ENCODE assay signal across 8 mouse cellular contexts in genomic region chr6:47919646-47920446, GRCm38 (mm10). TPM values are rescaled to one million over a fixed set of nuclear protein-coding genes. Genes with fewer than 3 reads are reported as not detected.
A peak's percentile ranks its signal among the peaks of the same experiment; 100 is the strongest.
DNase-seq lines count a peak whose midpoint lies in the region; ATAC-seq and TF ChIP-seq lines count a peak whose summit lies in the region.

No protein-coding gene starts in this region.

- TF ChIP-seq EP300 in heart, adult 2 months (IDR thresholded peaks at IDR 0.05; ENCODE audit: insufficient read depth, low read depth, low read length): no peak
- TF ChIP-seq EP300 in heart, postnatal 0 days (IDR thresholded peaks at IDR 0.05; ENCODE audit: low read depth): no peak

- H3K27me3 ChIP-seq in heart, adult 2 months (ENCODE audit: control insufficient read depth, insufficient read depth, low read length): no peaks in the 10 kb centered on the region
- no peaks in the 10 kb centered on the region for H3K27me3 ChIP-seq in heart, postnatal 0 days (ENCODE audit: control insufficient read depth, insufficient read depth, low read length)
- H3K27me3 ChIP-seq in midbrain, embryonic 10.5 days (ENCODE audit: low read depth, poor library complexity, severe bottlenecking): no peaks in the 10 kb centered on the region

- H3K4me2 ChIP-seq in heart, postnatal 0 days (ENCODE audit: low read depth, low read length): peak overlapping the region; percentile 60

- peak overlapping the region; percentile 70 for H3K4me3 ChIP-seq in heart, adult 2 months
- H3K4me3 ChIP-seq in ES-E14 (ENCODE audit: insufficient read depth in 1 of 2, low read depth in 1 of 2, low read length in 2 of 2, poor library complexity in 1 of 2, severe bottlenecking in 1 of 2): peak overlapping the region; percentile 90 to 98
- H3K4me3 ChIP-seq in heart, postnatal 0 days (ENCODE audit: low read depth, low read length): peak overlapping the region; percentile 86
- H3K4me3 ChIP-seq in midbrain, embryonic 10.5 days: peak overlapping the region; percentile 89

- in situ Hi-C loops in ES-E14 (cut with MboI; ENCODE audit: low sequenced_read_pairs in 2 of 2, unreplicated experiment in 2 of 2): no loop called here

- 29% methylated on average over 11 of the region's 11 CpGs for WGBS in heart, adult 2 months
- WGBS in heart, postnatal 0 days: 28% methylated on average over 11 of the region's 11 CpGs
- WGBS in midbrain, embryonic 10.5 days: 28% methylated on average over 11 of the region's 11 CpGs

- no peak for TF ChIP-seq CTCF in heart, adult 2 months (IDR thresholded peaks at IDR 0.05)
- TF ChIP-seq CTCF in heart, postnatal 0 days (IDR thresholded peaks at IDR 0.05; ENCODE audit: low read depth): no peak

- no peak for TF ChIP-seq POLR2A in heart, adult 2 months (IDR thresholded peaks at IDR 0.05; ENCODE audit: insufficient read depth, low read depth, low read length)

- H3K9me3 ChIP-seq in ES-E14 (ENCODE audit: control insufficient read depth, insufficient read depth, low read depth, low read length): no peaks in the 10 kb centered on the region
- no peaks in the 10 kb centered on the region for H3K9me3 ChIP-seq in heart, postnatal 0 days (replicated peaks; ENCODE audit: control insufficient read depth, low read length)
- no peaks in the 10 kb centered on the region for H3K9me3 ChIP-seq in midbrain, embryonic 10.5 days (replicated peaks)

- DNase-seq in heart, adult 2 months: no peak
- DNase-seq in heart, adult 8-10 months (ENCODE audit: low spot score): no peak
- no peak for DNase-seq in ES-E14 (ENCODE audit: low read depth, low spot score)
- no peak for DNase-seq in heart, postnatal 0 days (ENCODE audit: low spot score)
- DNase-seq in midbrain, embryonic 10.5 days (ENCODE audit: low spot score): no peak
- DNase-seq in left cerebral cortex, postnatal 4 days: no peak
- DNase-seq in adrenal gland, adult 2 months: no peak
- no peak for DNase-seq in kidney, postnatal 10 days

- peak; percentile 18 for ATAC-seq in heart, postnatal 0 days (ENCODE audit: insufficient read depth, low read depth)

- H3K27ac ChIP-seq in heart, adult 2 months: peak overlapping the region; percentile 96
- H3K27ac ChIP-seq in ES-E14 (ENCODE audit: insufficient read depth, low read depth, low read length, poor library complexity, severe bottlenecking): no peak overlapping the region; the same call in 1 of the 2 replicates
- H3K27ac ChIP-seq in heart, postnatal 0 days (ENCODE audit: low read depth): peak overlapping the region; percentile 96; the same call in 1 of the 2 replicates
- H3K27ac ChIP-seq in midbrain, embryonic 10.5 days (replicated peaks): peak overlapping the region; percentile 96

- H3K4me1 ChIP-seq in heart, adult 2 months (ENCODE audit: control insufficient read depth, insufficient read depth, low read length): peaks cover 5% of the 10 kb centered on the region
- peaks cover 4 to 5% of the 10 kb centered on the region in 2 experiments; a peak in 2 of 4 replicates for H3K4me1 ChIP-seq in ES-E14 (ENCODE audit: control insufficient read depth in 2 of 2, insufficient read depth in 2 of 2, low read length in 2 of 2, poor library complexity in 1 of 2)
- H3K4me1 ChIP-seq in heart, postnatal 0 days (ENCODE audit: control insufficient read depth, insufficient read depth): peaks cover 11% of the 10 kb centered on the region
- peaks cover 15% of the 10 kb centered on the region for H3K4me1 ChIP-seq in midbrain, embryonic 10.5 days

- intact Hi-C loops in heart, adult 2 months (cut with DNase I): loop anchor here (1.0 to 5.0 kb wide), 4 partner anchors 33 to 128 kb away; partner anchors contain the start of genes Zfp282, Zfp398, Zfp777 and Zfp956
- intact Hi-C loops in left cerebral cortex, postnatal 4 days (cut with DNase I): no loop called here

- peak overlapping the region; percentile 66 for H3K9ac ChIP-seq in heart, adult 2 months (ENCODE audit: low read depth, low read length)
- peak overlapping the region; percentile 95; the same call in 1 of the 2 replicates for H3K9ac ChIP-seq in ES-E14 (ENCODE audit: insufficient read depth, low read depth, low read length, poor library complexity, severe bottlenecking)
- peak overlapping the region; percentile 79; the same call in 1 of the 2 replicates for H3K9ac ChIP-seq in heart, postnatal 0 days (replicated peaks; ENCODE audit: low read depth, low read length)

- peaks cover 9% of the 10 kb centered on the region for H3K36me3 ChIP-seq in heart, adult 2 months (ENCODE audit: control insufficient read depth, insufficient read depth, low read length)
- H3K36me3 ChIP-seq in ES-E14 (ENCODE audit: control insufficient read depth, insufficient read depth, low read length, poor library complexity, severe bottlenecking): no peaks in the 10 kb centered on the region
- no peaks in the 10 kb centered on the region for H3K36me3 ChIP-seq in heart, postnatal 0 days (replicated peaks; ENCODE audit: control insufficient read depth, insufficient read depth, low read length)
- peaks cover 4% of the 10 kb centered on the region; the same call in 1 of the 2 replicates for H3K36me3 ChIP-seq in midbrain, embryonic 10.5 days

- 0 out of 2 replicates have a peak, but pooled peaks cover 5% of the 10 kb centered on the region for H3K79me2 ChIP-seq in heart, adult 2 months (replicated peaks; ENCODE audit: control insufficient read depth, insufficient read depth, low read length)

TF ChIP-seq in ES-E14, 5 proteins besides CTCF, POLR2A, EP300 and RAD21:
- no peak for TF ChIP-seq ZC3H11A (IDR thresholded peaks at IDR 0.05; ENCODE audit: borderline replicate concordance, low read depth, low read length)
- no peak for TF ChIP-seq CHD2 (IDR thresholded peaks at IDR 0.05; ENCODE audit: low read depth, low read length)
- no peak for TF ChIP-seq HCFC1 (IDR thresholded peaks at IDR 0.05; ENCODE audit: borderline replicate concordance, insufficient read depth, low read length)
TF ChIP-seq in ES-E14: peak in this region for 0.

RNA-seq across cellular contexts. Expression of gene Zfp212, which starts 0.4 kb away (rescaled TPM):
- total RNA-seq in heart, adult 2 months (2021): 1 to 10 TPM; 8.0 to 8.8 TPM
- 4.3 and 6.2 TPM in 2 replicates for polyA plus RNA-seq in heart, adult 2 months (2012; rRNA removed)
- total RNA-seq in heart, adult 8-10 months (2022): 1 to 10 TPM; 8.2 to 9.8 (median 8.5) TPM
- total RNA-seq in ES-E14 (2012; rRNA removed): 9.2 and 10.1 TPM in 2 replicates
- total RNA-seq in heart, postnatal 0 days (2014; rRNA removed; ENCODE audit: low replicate concordance): 5.8 and 7.8 TPM in 2 replicates
- 5.9 and 7.5 TPM in 2 replicates for polyA plus RNA-seq in heart, postnatal 0 days (2015; fragmentation: Nextera tagmentation; extraction: Ambion mirVana)
- polyA plus RNA-seq in midbrain, embryonic 10.5 days (2016; fragmentation: Nextera tagmentation; extraction: Ambion mirVana): 21.6 and 22.6 TPM in 2 replicates
- 10 to 100 TPM; 18.5 to 20.5 TPM for total RNA-seq in left cerebral cortex, postnatal 4 days (2021)
- 10 to 100 TPM; 13.4 to 15.5 TPM for total RNA-seq in adrenal gland, adult 2 months (2021)
- 8.2 and 8.4 TPM in 2 replicates for polyA plus RNA-seq in adrenal gland, adult 2 months (2012; rRNA removed)

RNA-seq across cellular contexts. Expression of gene Zfp956, which starts 33.3 kb away (rescaled TPM):
- total RNA-seq in heart, adult 2 months (2021): 1 to 10 TPM; 1.1 to 1.7 TPM
- 2.6 and 3.3 TPM in 2 replicates for polyA plus RNA-seq in heart, adult 2 months (2012; rRNA removed)
- 1 to 10 TPM; 1.8 to 3.4 (median 2.7) TPM for total RNA-seq in heart, adult 8-10 months (2022)
- 8.6 and 10.9 TPM in 2 replicates for total RNA-seq in ES-E14 (2012; rRNA removed)
- 2.2 and 2.4 TPM in 2 replicates for total RNA-seq in heart, postnatal 0 days (2014; rRNA removed; ENCODE audit: low replicate concordance)
- polyA plus RNA-seq in heart, postnatal 0 days (2015; fragmentation: Nextera tagmentation; extraction: Ambion mirVana): 1.2 and 2.0 TPM in 2 replicates
- 6.8 and 7.5 TPM in 2 replicates for polyA plus RNA-seq in midbrain, embryonic 10.5 days (2016; fragmentation: Nextera tagmentation; extraction: Ambion mirVana)
- total RNA-seq in left cerebral cortex, postnatal 4 days (2021): 10 to 100 TPM; 23.2 to 28.7 TPM
- 1 to 10 TPM; 3.8 to 8.6 TPM for total RNA-seq in adrenal gland, adult 2 months (2021)
- 10.4 and 11.6 TPM in 2 replicates for polyA plus RNA-seq in adrenal gland, adult 2 months (2012; rRNA removed)

RNA-seq across cellular contexts. Expression of gene Zfp282, which starts 42.8 kb away (rescaled TPM):
- 1 to 10 TPM; 4.3 to 5.1 TPM for total RNA-seq in heart, adult 2 months (2021)
- 3.0 and 4.0 TPM in 2 replicates for polyA plus RNA-seq in heart, adult 2 months (2012; rRNA removed)
- total RNA-seq in heart, adult 8-10 months (2022): 1 to 10 TPM; 3.7 to 4.5 (median 4.2) TPM
- 4.9 and 6.3 TPM in 2 replicates for total RNA-seq in ES-E14 (2012; rRNA removed)
- total RNA-seq in heart, postnatal 0 days (2014; rRNA removed; ENCODE audit: low replicate concordance): 10.3 and 20.5 TPM in 2 replicates
- polyA plus RNA-seq in heart, postnatal 0 days (2015; fragmentation: Nextera tagmentation; extraction: Ambion mirVana): 4.8 and 5.4 TPM in 2 replicates
- 16.3 and 19.4 TPM in 2 replicates for polyA plus RNA-seq in midbrain, embryonic 10.5 days (2016; fragmentation: Nextera tagmentation; extraction: Ambion mirVana)
- 10 to 100 TPM; 32.1 to 32.8 TPM for total RNA-seq in left cerebral cortex, postnatal 4 days (2021)
- total RNA-seq in adrenal gland, adult 2 months (2021): 1 to 10 TPM; 7.0 to 9.2 TPM
- polyA plus RNA-seq in adrenal gland, adult 2 months (2012; rRNA removed): 6.9 and 7.1 TPM in 2 replicates
